Mouse (Mus musculus): Measurements from ENCODE around the gene Znrf4.

- TF ChIP-seq POLR2A (IDR thresholded peaks at IDR 0.05; ENCODE audit: insufficient read length, low read depth) (no peak), MAX (IDR thresholded peaks at IDR 0.05; ENCODE audit: low read depth) (no peak), TCF12 (IDR thresholded peaks at IDR 0.05; ENCODE audit: insufficient read depth, poor library complexity, severe bottlenecking) (no peak)
Observed at GRCm38 (mm10) chr17:56510970-56511706, 1.1 kb downstream of the Znrf4 start.
